In the genomic region with DNA sequence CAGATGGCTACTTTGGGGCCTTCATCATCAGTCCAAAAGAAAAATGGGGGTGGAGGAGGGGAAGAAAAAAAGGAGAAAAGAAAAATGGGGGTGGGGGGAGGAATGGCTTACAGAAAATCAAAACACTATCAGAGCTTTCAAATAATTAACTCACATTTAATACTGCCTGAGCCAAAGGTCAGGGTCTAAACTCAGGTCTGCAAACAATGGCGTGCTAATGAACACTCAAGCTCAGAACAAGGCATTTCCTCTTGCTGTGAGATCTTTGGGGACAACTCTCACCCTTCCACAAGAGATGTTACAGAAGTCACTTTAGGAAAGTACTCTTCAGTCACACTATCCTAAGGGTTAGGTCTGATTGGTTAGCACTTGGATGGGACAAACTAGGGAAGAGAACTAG, we compare ENCODE assay signal across 11 mouse cellular contexts. TPM values are rescaled to one million over a fixed set of nuclear protein-coding genes. Genes with fewer than 3 reads are reported as not detected.
DNase-seq lines count a peak whose midpoint lies in the region; ATAC-seq and TF ChIP-seq lines count a peak whose summit lies in the region.
"Had no signal": no experiment of that assay in that cellular context is flagged by ENCODE, and none has a peak within 500 bp of the region (broad histone marks: within the 10 kb centered on the region; RNA-seq: fewer than 3 reads in every experiment).

No protein-coding gene starts in this region.

- H3K9me3 ChIP-seq in forebrain, postnatal 0 days (ENCODE audit: low read length) = no peaks in the 10 kb centered on the region
- no peaks in the 10 kb centered on the region for H3K9me3 ChIP-seq in forebrain, embryonic 14.5 days (replicated peaks; ENCODE audit: control insufficient read depth, low read length)
- no peaks in the 10 kb centered on the region for H3K9me3 ChIP-seq in kidney, postnatal 0 days (replicated peaks; ENCODE audit: low read length)
- no peaks in the 10 kb centered on the region for H3K9me3 ChIP-seq in hindbrain, postnatal 0 days (ENCODE audit: low read length)

- no peak for TF ChIP-seq POLR2A in myocyte (IDR thresholded peaks at IDR 0.05; ENCODE audit: insufficient read length, low read depth)

- H3K4me2 ChIP-seq in forebrain, postnatal 0 days (ENCODE audit: low read depth) = 0 out of 2 replicates have a peak overlapping the region, but pooled peaks have one; percentile 78
- no peak overlapping the region for H3K4me2 ChIP-seq in forebrain, embryonic 14.5 days (ENCODE audit: low read length)
- peak overlapping the region; percentile 91 for H3K4me2 ChIP-seq in kidney, postnatal 0 days (ENCODE audit: low read length)
- H3K4me2 ChIP-seq in hindbrain, postnatal 0 days (ENCODE audit: low read depth, low read length) = peak overlapping the region; percentile 83; the same call in 1 of the 2 replicates
- H3K4me2 ChIP-seq in myocyte (ENCODE audit: low read depth) = peak overlapping the region; percentile 83

- H3K36me3 ChIP-seq in forebrain, postnatal 0 days (ENCODE audit: insufficient read depth) = no peaks in the 10 kb centered on the region
- no peaks in the 10 kb centered on the region for H3K36me3 ChIP-seq in forebrain, embryonic 14.5 days (ENCODE audit: control insufficient read depth, insufficient read depth, low read length)
- H3K36me3 ChIP-seq in kidney, postnatal 0 days (ENCODE audit: insufficient read depth, low read length) = no peaks in the 10 kb centered on the region
- no peaks in the 10 kb centered on the region for H3K36me3 ChIP-seq in hindbrain, postnatal 0 days (ENCODE audit: insufficient read depth, low read length)
- no peaks in the 10 kb centered on the region for H3K36me3 ChIP-seq in myocyte (ENCODE audit: control insufficient read depth, insufficient read depth)

- no peak for TF ChIP-seq CTCF in forebrain, postnatal 0 days (IDR thresholded peaks at IDR 0.05; ENCODE audit: low read depth)
- no peak for TF ChIP-seq CTCF in kidney, postnatal 0 days (IDR thresholded peaks at IDR 0.05; ENCODE audit: low read depth)
- TF ChIP-seq CTCF in hindbrain, postnatal 0 days (IDR thresholded peaks at IDR 0.05; ENCODE audit: low read depth) = no peak

- H3K27ac ChIP-seq in forebrain, postnatal 0 days (ENCODE audit: low read depth, low read length) = no peak overlapping the region
- H3K27ac ChIP-seq in forebrain, embryonic 14.5 days (ENCODE audit: low read depth, low read length) = no peak overlapping the region
- peak overlapping the region; percentile 47 for H3K27ac ChIP-seq in kidney, postnatal 0 days
- H3K27ac ChIP-seq in hindbrain, postnatal 0 days = no peak overlapping the region

- no peak for ATAC-seq in forebrain, postnatal 0 days
- ATAC-seq in forebrain, embryonic 14.5 days = no peak
- no peak for ATAC-seq in kidney, postnatal 0 days (replicated peaks; ENCODE audit: low FRiP score, low read depth)
- no peak for ATAC-seq in hindbrain, postnatal 0 days

- no peak overlapping the region for H3ac ChIP-seq in myocyte (ENCODE audit: control insufficient read depth, insufficient read length)

- no peak overlapping the region for H3K9ac ChIP-seq in forebrain, postnatal 0 days
- no peak overlapping the region for H3K9ac ChIP-seq in forebrain, embryonic 14.5 days (ENCODE audit: low read length)
- H3K9ac ChIP-seq in kidney, postnatal 0 days (ENCODE audit: low read depth, low read length) = peak overlapping the region; percentile 94; the same call in 1 of the 2 replicates
- H3K9ac ChIP-seq in hindbrain, postnatal 0 days (replicated peaks; ENCODE audit: low read length) = no peak overlapping the region

- H3K27me3 ChIP-seq in forebrain, postnatal 0 days (ENCODE audit: insufficient read depth, low read length) = no peaks in the 10 kb centered on the region
- H3K27me3 ChIP-seq in forebrain, embryonic 14.5 days (replicated peaks; ENCODE audit: control insufficient read depth, insufficient read depth, low read length) = no peaks in the 10 kb centered on the region
- H3K27me3 ChIP-seq in kidney, postnatal 0 days (ENCODE audit: insufficient read depth, low read length) = no peaks in the 10 kb centered on the region
- H3K27me3 ChIP-seq in hindbrain, postnatal 0 days (ENCODE audit: insufficient read depth, low read length) = no peaks in the 10 kb centered on the region
- H3K27me3 ChIP-seq in myocyte (ENCODE audit: control insufficient read depth, insufficient read depth, insufficient read length) = no peaks in the 10 kb centered on the region

- peaks cover 18% of the 10 kb centered on the region for H3K4me1 ChIP-seq in forebrain, postnatal 0 days (ENCODE audit: insufficient read depth)
- H3K4me1 ChIP-seq in forebrain, embryonic 14.5 days (ENCODE audit: control insufficient read depth, insufficient read depth, low read length) = peaks cover 37% of the 10 kb centered on the region
- H3K4me1 ChIP-seq in kidney, postnatal 0 days (replicated peaks; ENCODE audit: insufficient read depth, low read length) = peaks cover 44% of the 10 kb centered on the region
- H3K4me1 ChIP-seq in hindbrain, postnatal 0 days (ENCODE audit: insufficient read depth, low read length) = peaks cover 23% of the 10 kb centered on the region

- DNase-seq in forebrain, postnatal 0 days = no peak
- no peak for DNase-seq in forebrain, embryonic 14.5 days (ENCODE audit: low spot score)
- DNase-seq in kidney, postnatal 0 days (ENCODE audit: low spot score) = no peak
- no peak for DNase-seq in kidney, adult 18-20 months
- no peak for DNase-seq in hindbrain, postnatal 0 days (ENCODE audit: low spot score)
- no peak for DNase-seq in embryo, embryonic 9.5 days (ENCODE audit: extremely low spot score)
- DNase-seq in cerebellum, postnatal 4 days (ENCODE audit: low spot score in 2 of 2) = no peak
- DNase-seq: B cell, adult 2 months; cerebellum, adult 11 months; layer of hippocampus, adult 9-11 months had no signal

- H3K79me2 ChIP-seq in myocyte (ENCODE audit: control insufficient read depth, insufficient read depth) = peaks cover 83% of the 10 kb centered on the region

- H3K4me3 ChIP-seq in forebrain, postnatal 0 days (ENCODE audit: low read depth, low read length) = no peak overlapping the region
- no peak overlapping the region for H3K4me3 ChIP-seq in forebrain, embryonic 14.5 days (ENCODE audit: low read depth, low read length)
- peak overlapping the region; percentile 99 for H3K4me3 ChIP-seq in kidney, postnatal 0 days (replicated peaks; ENCODE audit: low read depth, low read length)
- no peak overlapping the region for H3K4me3 ChIP-seq in hindbrain, postnatal 0 days (ENCODE audit: low read length)
- peak overlapping the region; percentile 56 for H3K4me3 ChIP-seq in myocyte

- WGBS in forebrain, postnatal 0 days = 63% methylated on average over 1 of the region's 1 CpGs
- WGBS in forebrain, embryonic 14.5 days = 63% methylated on average over 1 of the region's 1 CpGs
- WGBS in kidney, postnatal 0 days = 19% methylated on average over 1 of the region's 1 CpGs
- 69% methylated on average over 1 of the region's 1 CpGs for WGBS in hindbrain, postnatal 0 days

TF ChIP-seq in myocyte, 11 proteins besides CTCF, POLR2A, EP300 and RAD21:
- no peak for TF ChIP-seq E2F4 (IDR thresholded peaks at IDR 0.05; ENCODE audit: insufficient read depth)
- TF ChIP-seq MYOD1 (IDR thresholded peaks at IDR 0.05; ENCODE audit: control insufficient read depth in 1 of 3, insufficient read length in 2 of 3, low read depth in 2 of 3) = no peak
- no peak for TF ChIP-seq TCF3 (IDR thresholded peaks at IDR 0.05; ENCODE audit: insufficient read length, low read depth)
- no peak for TF ChIP-seq CEBPB (IDR thresholded peaks at IDR 0.05; ENCODE audit: insufficient read depth, poor library complexity, severe bottlenecking)
- no peak for TF ChIP-seq TCF12 (IDR thresholded peaks at IDR 0.05; ENCODE audit: insufficient read depth, poor library complexity, severe bottlenecking)
- TF ChIP-seq SRF (IDR thresholded peaks at IDR 0.05; ENCODE audit: control insufficient read depth, insufficient read length, low read depth) = no peak

RNA-seq across cellular contexts. Expression of gene Actn4, which starts 3.4 kb away (rescaled TPM):
- total RNA-seq in forebrain, postnatal 0 days (2014; rRNA removed) = 45.1 and 71.2 TPM in 2 replicates
- 96.0 and 103 TPM in 2 replicates for polyA plus RNA-seq in forebrain, postnatal 0 days (2015; fragmentation: Nextera tagmentation; extraction: Ambion mirVana)
- polyA plus RNA-seq in forebrain, embryonic 14.5 days (2014; fragmentation: Nextera tagmentation; extraction: Ambion mirVana) = 101 and 128 TPM in 2 replicates
- 255 and 280 TPM in 2 replicates for polyA plus RNA-seq in kidney, postnatal 0 days (2015; fragmentation: Nextera tagmentation; extraction: Ambion mirVana)
- total RNA-seq in hindbrain, postnatal 0 days (2014; rRNA removed) = 81.3 and 85.7 TPM in 2 replicates
- polyA plus RNA-seq in hindbrain, postnatal 0 days (2015; fragmentation: Nextera tagmentation; extraction: Ambion mirVana) = 114 and 115 TPM in 2 replicates
- polyA plus RNA-seq in myocyte (2012; fragmentation: generic; extraction: Trizol) = 270 TPM

RNA-seq across cellular contexts. Expression of gene Eif3k, which starts 22.9 kb away (rescaled TPM):
- 360 and 399 TPM in 2 replicates for total RNA-seq in forebrain, postnatal 0 days (2014; rRNA removed)
- 318 and 368 TPM in 2 replicates for polyA plus RNA-seq in forebrain, postnatal 0 days (2015; fragmentation: Nextera tagmentation; extraction: Ambion mirVana)
- 345 and 412 TPM in 2 replicates for polyA plus RNA-seq in forebrain, embryonic 14.5 days (2014; fragmentation: Nextera tagmentation; extraction: Ambion mirVana)
- 467 and 479 TPM in 2 replicates for polyA plus RNA-seq in kidney, postnatal 0 days (2015; fragmentation: Nextera tagmentation; extraction: Ambion mirVana)
- total RNA-seq in hindbrain, postnatal 0 days (2014; rRNA removed) = 347 and 472 TPM in 2 replicates
- polyA plus RNA-seq in hindbrain, postnatal 0 days (2015; fragmentation: Nextera tagmentation; extraction: Ambion mirVana) = 309 TPM in 2 replicates
- 335 TPM for polyA plus RNA-seq in myocyte (2012; fragmentation: generic; extraction: Trizol)

RNA-seq across cellular contexts. Expression of gene Map4k1, which starts 23.1 kb away (rescaled TPM):
- total RNA-seq in forebrain, postnatal 0 days (2014; rRNA removed) = 3.6 and 8.9 TPM in 2 replicates
- 18.8 and 18.9 TPM in 2 replicates for polyA plus RNA-seq in forebrain, postnatal 0 days (2015; fragmentation: Nextera tagmentation; extraction: Ambion mirVana)
- 6.1 and 6.9 TPM in 2 replicates for polyA plus RNA-seq in forebrain, embryonic 14.5 days (2014; fragmentation: Nextera tagmentation; extraction: Ambion mirVana)
- 7.6 and 9.5 TPM in 2 replicates for polyA plus RNA-seq in kidney, postnatal 0 days (2015; fragmentation: Nextera tagmentation; extraction: Ambion mirVana)
- total RNA-seq in hindbrain, postnatal 0 days (2014; rRNA removed) = 4.1 and 5.8 TPM in 2 replicates
- 12.5 and 15.0 TPM in 2 replicates for polyA plus RNA-seq in hindbrain, postnatal 0 days (2015; fragmentation: Nextera tagmentation; extraction: Ambion mirVana)
- polyA plus RNA-seq in myocyte (2012; fragmentation: generic; extraction: Trizol) = 0.18 TPM

Comparison
In these comparisons a context has a peak if more than half of its experiments do, and no peak if none do; other contexts are left out.
1. H3K4me3 ChIP-seq: peak in kidney, postnatal 0 days (single experiment) and myocyte (single experiment); none in forebrain, postnatal 0 days (single experiment), forebrain, embryonic 14.5 days (single experiment) and hindbrain, postnatal 0 days (single experiment).